Mouse (Mus musculus) midbrain, embryonic 13.5 days (tissue): ENCODE measurements around the gene Chd5. TPM values are rescaled to one million over a fixed set of nuclear protein-coding genes. Genes with fewer than 3 reads are reported as not detected.
A peak's percentile ranks its signal among the peaks of the same experiment; 100 is the strongest.

Source experiments
- ATAC-seq: fragments of 200-750 bp; cut with Nextera tagmentation; 2 replicates; pipeline ENCODE4 v1.8.0; 2017; ENCODE audit warnings: mild to moderate bottlenecking, moderate TSS enrichment, moderate library complexity
- H3K27ac ChIP-seq: fragments of 300-500 bp; sonication (generic); 2 replicates; pipeline ENCODE4 v1.5.1; 2015; ENCODE audit warnings: inconsistent platforms, mild to moderate bottlenecking, moderate library complexity
- H3K27me3 ChIP-seq: fragments of 300-500 bp; sonication (generic); 2 replicates; pipeline ENCODE4 v1.6.1; 2015; ENCODE audit warnings: mild to moderate bottlenecking, inconsistent platforms
- H3K36me3 ChIP-seq: fragments of 300-500 bp; sonication (generic); 2 replicates; pipeline ENCODE4 v1.6.1; 2015; ENCODE audit warnings: mild to moderate bottlenecking, inconsistent platforms
- H3K4me1 ChIP-seq: fragments of 300-500 bp; sonication (generic); replicated peaks from 2 replicates; pipeline ENCODE4 v1.6.1; 2015; ENCODE audit warnings: inconsistent platforms
- H3K4me2 ChIP-seq: fragments of 300-500 bp; sonication (generic); replicated peaks from 2 replicates; pipeline ENCODE4 v1.6.1; 2015; ENCODE audit warnings: moderate library complexity, mild to moderate bottlenecking, inconsistent platforms
- H3K4me3 ChIP-seq: fragments of 300-500 bp; sonication (generic); replicated peaks from 2 replicates; pipeline ENCODE4 v1.5.1; 2015; ENCODE audit warnings: mild to moderate bottlenecking, inconsistent platforms
- H3K9ac ChIP-seq: fragments of 300-500 bp; sonication (generic); replicated peaks from 2 replicates; pipeline ENCODE4 v1.6.1; 2015; ENCODE audit warnings: mild to moderate bottlenecking, inconsistent platforms
- H3K9me3 ChIP-seq: fragments of 300-500 bp; sonication (generic); 2 replicates; pipeline ENCODE4 v1.6.1; 2016; ENCODE audit warnings: mild to moderate bottlenecking, inconsistent platforms
- WGBS: fragments of 180-500 bp; shearing (Covaris S2); methylation state at CpG from one replicate; pipeline ENCODE4 v1.1.7; 2015; 5-methylcytosine and 5-hydroxymethylcytosine counted together
- polyA plus RNA-seq: library from polyadenylated mRNA; unstranded; fragments of >200 nt; fragmentation: Nextera tagmentation; extraction: Ambion mirVana; gene quantifications from 2 replicates; pipeline ENCODE4 v1.2.1, GENCODE M21; 2015

The Chd5 gene
- polyA plus RNA-seq, 1 experiment from 2014 or later = 32.1 TPM

DNA sequence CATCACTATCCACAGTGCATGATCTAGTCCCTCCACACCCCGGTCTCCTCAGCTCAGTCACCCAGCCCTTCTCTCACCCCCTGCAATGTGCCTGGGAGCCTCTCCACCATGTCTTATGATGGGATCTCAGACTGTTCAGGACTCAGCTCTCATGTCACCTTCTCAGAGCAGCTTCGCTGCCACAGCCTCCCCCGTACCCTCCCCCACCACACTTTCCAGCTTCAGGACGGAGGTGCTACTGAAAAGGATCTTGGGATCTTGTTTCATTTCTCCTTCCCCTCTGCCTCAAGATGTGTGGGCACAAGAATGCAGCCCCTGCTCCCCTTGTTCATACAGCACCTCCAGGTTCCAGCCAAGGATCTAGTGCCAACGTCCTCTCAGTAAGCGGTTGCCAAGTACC, 85.1 kb downstream of the Chd5 start:
- H3K9ac ChIP-seq = no peak overlapping the region
- no peak overlapping the region for H3K4me2 ChIP-seq
- H3K4me3 ChIP-seq = no peak overlapping the region
- no peaks in the 10 kb centered on the region for H3K27me3 ChIP-seq
- 89% methylated on average over 6 of the region's 6 CpGs for WGBS
- H3K4me1 ChIP-seq = peaks cover 7% of the 10 kb centered on the region
- no peaks in the 10 kb centered on the region for H3K36me3 ChIP-seq
- H3K9me3 ChIP-seq = no peaks in the 10 kb centered on the region
- ATAC-seq = no peak
- no peak overlapping the region for H3K27ac ChIP-seq

- peaks cover under 1% of the 10 kb centered on the region; the same call in 1 of the 2 replicates for H3K4me1 ChIP-seq
- no peak overlapping the region for H3K4me2 ChIP-seq
- H3K4me3 ChIP-seq = no peak overlapping the region
- no peaks in the 10 kb centered on the region for H3K36me3 ChIP-seq
- no peaks in the 10 kb centered on the region for H3K27me3 ChIP-seq
- WGBS = 44% methylated on average over 4 of the region's 4 CpGs
- no peak overlapping the region for H3K9ac ChIP-seq
- H3K27ac ChIP-seq = no peak overlapping the region
- H3K9me3 ChIP-seq = no peaks in the 10 kb centered on the region
- no peak for ATAC-seq
Measured at GRCm38 (mm10) chr4:152424341-152424740, 85.9 kb downstream of the Chd5 start.

GRCm38 (mm10) chr4:152424922-152425321, 86.5 kb downstream of the Chd5 start:
- no peak overlapping the region for H3K27ac ChIP-seq
- no peak for ATAC-seq
- no peaks in the 10 kb centered on the region for H3K36me3 ChIP-seq
- no peaks in the 10 kb centered on the region for H3K27me3 ChIP-seq
- no peak overlapping the region for H3K9ac ChIP-seq
- WGBS = 71% methylated on average over 5 of the region's 5 CpGs
- H3K4me2 ChIP-seq = no peak overlapping the region
- no peak overlapping the region for H3K4me3 ChIP-seq
- no peaks in the 10 kb centered on the region for H3K9me3 ChIP-seq
- H3K4me1 ChIP-seq = peaks cover 4% of the 10 kb centered on the region; the same call in 1 of the 2 replicates

DNA sequence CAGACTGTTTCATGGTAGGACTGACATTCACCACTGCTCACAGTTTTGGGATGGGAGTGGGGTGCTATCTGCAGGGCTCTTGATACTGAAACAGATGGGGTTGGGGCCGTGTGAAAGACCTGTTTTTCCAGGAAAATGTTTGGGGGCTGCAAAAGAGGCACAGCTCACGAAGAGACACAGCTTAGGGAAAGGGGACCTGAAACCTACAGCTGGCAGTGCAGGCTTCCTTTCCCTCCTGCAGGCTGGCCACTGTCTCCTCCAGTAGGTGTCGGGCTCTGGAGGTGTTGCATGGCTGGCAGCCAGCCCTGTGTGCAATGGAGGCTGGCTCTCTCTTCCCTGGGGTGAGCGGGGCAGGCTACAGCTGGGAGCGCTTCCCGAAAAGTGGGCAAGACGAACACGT, 89.8 kb downstream of the Chd5 start:
- no peaks in the 10 kb centered on the region for H3K27me3 ChIP-seq
- no peak overlapping the region for H3K4me2 ChIP-seq
- ATAC-seq = no peak
- H3K9ac ChIP-seq = no peak overlapping the region
- H3K4me3 ChIP-seq = no peak overlapping the region
- no peaks in the 10 kb centered on the region for H3K9me3 ChIP-seq
- 48% methylated on average over 8 of the region's 8 CpGs for WGBS
- H3K36me3 ChIP-seq = no peaks in the 10 kb centered on the region
- peaks cover 4% of the 10 kb centered on the region; the same call in 1 of the 2 replicates for H3K4me1 ChIP-seq
- no peak overlapping the region for H3K27ac ChIP-seq

GRCm38 (mm10) chr4:152432308-152432707, 93.9 kb downstream of the Chd5 start:
- H3K4me1 ChIP-seq = peaks cover 14% of the 10 kb centered on the region
- WGBS = 50% methylated on average over 5 of the region's 5 CpGs
- ATAC-seq = no peak

DNA sequence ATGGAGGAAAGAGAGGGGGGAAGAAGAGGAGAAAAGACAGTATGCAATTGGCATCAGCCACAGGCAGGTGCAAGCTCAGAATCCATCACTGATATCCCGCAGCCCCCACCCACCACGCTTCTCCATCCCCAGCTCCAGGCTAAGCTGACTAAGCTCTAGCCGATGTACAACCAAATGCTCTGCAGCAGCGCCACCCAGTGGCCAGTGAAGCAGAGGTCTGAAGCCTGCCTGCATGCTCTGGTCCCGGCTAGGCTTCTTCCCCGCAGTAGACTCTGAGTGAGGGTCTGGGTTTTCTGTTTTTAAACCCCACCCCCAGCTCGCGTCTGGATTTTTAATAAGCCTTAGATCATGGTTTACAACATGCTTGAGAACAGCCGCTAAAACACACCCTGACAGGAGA, 96.4 kb downstream of the Chd5 start:
- peak; percentile 94 for ATAC-seq
- peak overlapping the region; percentile 56 for H3K4me2 ChIP-seq
- H3K9ac ChIP-seq = 0 out of 2 replicates have a peak overlapping the region, but pooled peaks have one; percentile 40
- 0 out of 2 replicates have a peak, but pooled peaks cover 2% of the 10 kb centered on the region for H3K27me3 ChIP-seq
- WGBS = 3% methylated on average over 9 of the region's 9 CpGs
- H3K27ac ChIP-seq = no peak overlapping the region
- peaks cover 10% of the 10 kb centered on the region; the same call in 1 of the 2 replicates for H3K4me1 ChIP-seq
- no peaks in the 10 kb centered on the region for H3K9me3 ChIP-seq
- H3K36me3 ChIP-seq = no peaks in the 10 kb centered on the region
- H3K4me3 ChIP-seq = peak overlapping the region; percentile 20

More at GRCm38 (mm10) chr4:152432308-152432707, 93.9 kb downstream of the Chd5 start:
- Histone ChIP-seq H3K9me3 (no peaks in the 10 kb centered on the region), H3K4me2 (no peak overlapping the region), H3K27ac (no peak overlapping the region), H3K9ac (no peak overlapping the region), H3K4me3 (no peak overlapping the region), H3K36me3 (no peaks in the 10 kb centered on the region), H3K27me3 (0 out of 2 replicates have a peak, but pooled peaks cover 2% of the 10 kb centered on the region)

DNA sequence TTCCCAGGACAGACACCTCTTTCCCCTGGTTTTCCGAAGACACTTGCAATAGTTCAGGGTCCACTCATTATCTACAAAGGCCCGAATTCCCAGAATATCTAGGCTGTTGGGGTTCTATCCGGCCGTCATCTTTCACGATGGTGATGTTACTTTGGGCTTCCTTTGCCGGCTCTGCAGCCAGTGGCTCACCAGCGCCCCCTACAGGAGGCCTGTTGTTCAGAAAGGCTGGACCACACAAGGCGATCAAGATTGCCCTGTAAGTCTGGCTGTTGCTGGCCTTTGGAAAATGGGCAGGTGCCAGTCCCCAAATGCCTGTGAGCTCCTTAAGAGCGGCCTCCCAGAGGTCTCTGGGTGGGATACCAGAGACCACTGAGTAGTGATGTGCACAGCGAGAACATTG, 96.8 kb downstream of the Chd5 start:
- no peaks in the 10 kb centered on the region for H3K9me3 ChIP-seq
- peak; percentile 76 for ATAC-seq
- H3K27me3 ChIP-seq = 0 out of 2 replicates have a peak, but pooled peaks cover 2% of the 10 kb centered on the region
- H3K9ac ChIP-seq = 0 out of 2 replicates have a peak overlapping the region, but pooled peaks have one; percentile 40
- H3K36me3 ChIP-seq = no peaks in the 10 kb centered on the region
- peak overlapping the region; percentile 20 for H3K4me3 ChIP-seq
- 9% methylated on average over 10 of the region's 10 CpGs for WGBS
- H3K27ac ChIP-seq = no peak overlapping the region
- H3K4me2 ChIP-seq = peak overlapping the region; percentile 56
- peaks cover 10% of the 10 kb centered on the region; the same call in 1 of the 2 replicates for H3K4me1 ChIP-seq

Other genes starting within 250 kb of the Chd5 start
- gene Tnfrsf25, start 222.7 kb upstream of the Chd5 start, polyA plus RNA-seq = 0.87 and 0.97 TPM in 2 replicates
- gene Espn, start 186.3 kb upstream of the Chd5 start, polyA plus RNA-seq = 0.07 TPM in 1 of 2 replicates, not detected in the other
- 0.26 and 0.28 TPM in 2 replicates for gene Hes2, start 179.8 kb upstream of the Chd5 start, polyA plus RNA-seq
- gene Acot7, start 160.5 kb upstream of the Chd5 start, polyA plus RNA-seq = 206 and 218 TPM in 2 replicates
- 6.0 and 8.1 TPM in 2 replicates for gene Gpr153, start 64.4 kb upstream of the Chd5 start, polyA plus RNA-seq
- 1.4 and 2.5 TPM in 2 replicates for gene Hes3, start 47.0 kb upstream of the Chd5 start, polyA plus RNA-seq
- gene Icmt, start 41.4 kb upstream of the Chd5 start, polyA plus RNA-seq = 18.1 and 19.0 TPM in 2 replicates
- gene Rnf207, start 19.7 kb upstream of the Chd5 start, polyA plus RNA-seq = 4.7 TPM in 2 replicates
- gene Rpl22, start 12.9 kb upstream of the Chd5 start, polyA plus RNA-seq = 213 and 217 TPM in 2 replicates
- 6.2 and 6.5 TPM in 2 replicates for gene Nphp4, start 138.1 kb downstream of the Chd5 start, polyA plus RNA-seq
- 21.7 and 21.9 TPM in 2 replicates for gene Kcnab2, start 139.2 kb downstream of the Chd5 start, polyA plus RNA-seq